Mouse (Mus musculus) midbrain, embryonic 16.5 days (tissue): ENCODE data around the gene Gm37240. TPM values are rescaled to one million over a fixed set of nuclear protein-coding genes. Genes with fewer than 3 reads are reported as not detected.

ENCODE experiments used
- ATAC-seq: fragments of 200-750 bp; cut with Nextera tagmentation; 2 replicates; pipeline ENCODE4 v1.8.0; 2017; ENCODE audit warnings: moderate TSS enrichment
- H3K27ac ChIP-seq: fragments of 300-500 bp; sonication (generic); 2 replicates; pipeline ENCODE4 v1.5.1; 2014; ENCODE audit warnings: mild to moderate bottlenecking, low read length, mixed read lengths
- H3K27me3 ChIP-seq: fragments of 300-500 bp; sonication (generic); 2 replicates; pipeline ENCODE4 v1.6.1; 2014; ENCODE audit warnings: low read depth, low read length, mixed read lengths; ENCODE audit not compliant: control insufficient read depth, insufficient read depth
- H3K36me3 ChIP-seq: fragments of 300-500 bp; sonication (generic); 2 replicates; pipeline ENCODE4 v1.6.1; 2014; ENCODE audit warnings: mild to moderate bottlenecking, low read length, moderate library complexity, mixed read lengths; ENCODE audit not compliant: control insufficient read depth, insufficient read depth
- H3K4me1 ChIP-seq: fragments of 300-500 bp; sonication (generic); 2 replicates; pipeline ENCODE4 v1.6.1; 2014; ENCODE audit warnings: mild to moderate bottlenecking, low read length, mixed read lengths; ENCODE audit not compliant: control insufficient read depth, insufficient read depth
- H3K4me2 ChIP-seq: fragments of 300-500 bp; sonication (generic); 2 replicates; pipeline ENCODE4 v1.6.1; 2014; ENCODE audit warnings: mild to moderate bottlenecking, low read length, mixed read lengths
- H3K4me3 ChIP-seq: fragments of 300-500 bp; sonication (generic); 2 replicates; pipeline ENCODE4 v1.5.1; 2014; ENCODE audit warnings: low read depth, mild to moderate bottlenecking, low read length, moderate library complexity, mixed read lengths
- H3K9ac ChIP-seq: fragments of 300-500 bp; sonication (generic); 2 replicates; pipeline ENCODE4 v1.6.1; 2014; ENCODE audit warnings: low read depth, low read length, mixed read lengths
- H3K9me3 ChIP-seq: fragments of 300-500 bp; sonication (generic); replicated peaks from 2 replicates; pipeline ENCODE4 v1.6.1; 2014; ENCODE audit warnings: mild to moderate bottlenecking, low read length, mixed read lengths; ENCODE audit not compliant: control insufficient read depth, poor library complexity, severe bottlenecking
- WGBS: fragments of 180-500 bp; shearing (Covaris S2); extraction: QIAGEN DNeasy Blood & Tissue Kit; methylation state at CpG from one replicate; pipeline ENCODE4 v1.1.7; 2014; 5-methylcytosine and 5-hydroxymethylcytosine counted together
- polyA plus RNA-seq: library from polyadenylated mRNA; unstranded; fragments of >200 nt; fragmentation: Nextera tagmentation; extraction: Ambion mirVana; gene quantifications from 2 replicates; pipeline ENCODE4 v1.2.1, GENCODE M21; 2015

Gene Gm37240
- polyA plus RNA-seq, 1 experiment from 2014 or later, result 0.26 TPM

DNA sequence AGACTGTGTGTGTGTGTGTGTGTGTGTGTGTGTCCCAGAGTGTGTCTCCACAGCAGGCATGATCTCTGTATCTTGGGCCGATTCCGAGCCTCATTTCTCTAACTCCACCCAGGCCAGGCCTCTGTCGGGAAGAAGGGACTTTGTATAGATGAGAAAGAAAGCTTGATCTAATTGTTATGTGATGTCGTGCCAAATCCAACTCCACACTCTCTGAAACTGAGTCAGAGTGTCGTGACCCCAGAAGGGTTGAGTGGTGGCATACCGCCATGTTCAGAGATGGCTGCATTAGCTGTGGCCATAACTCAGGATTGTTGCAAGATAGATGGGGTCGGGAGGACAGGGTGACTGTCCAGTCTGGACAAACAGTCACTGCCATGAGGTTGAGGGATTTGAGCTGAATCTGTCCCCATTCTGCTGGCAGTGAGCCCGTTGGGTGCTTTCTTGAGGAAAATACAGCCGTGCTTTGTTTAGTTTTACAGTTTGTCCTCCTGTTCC, 1191.4 kb downstream of the Gm37240 start:
- Histone ChIP-seq H3K9me3 (no peaks in the 10 kb centered on the region), H3K36me3 (no peaks in the 10 kb centered on the region), H3K4me2 (peak overlapping the region; percentile 45), H3K9ac (no peak overlapping the region), H3K4me1 (peaks cover 7% of the 10 kb centered on the region; the same call in 1 of the 2 replicates), H3K27ac (no peak overlapping the region), H3K4me3 (no peak overlapping the region), H3K27me3 (no peaks in the 10 kb centered on the region)
- 67% methylated on average over 9 of the region's 9 CpGs for WGBS
- ATAC-seq, result no peak

DNA sequence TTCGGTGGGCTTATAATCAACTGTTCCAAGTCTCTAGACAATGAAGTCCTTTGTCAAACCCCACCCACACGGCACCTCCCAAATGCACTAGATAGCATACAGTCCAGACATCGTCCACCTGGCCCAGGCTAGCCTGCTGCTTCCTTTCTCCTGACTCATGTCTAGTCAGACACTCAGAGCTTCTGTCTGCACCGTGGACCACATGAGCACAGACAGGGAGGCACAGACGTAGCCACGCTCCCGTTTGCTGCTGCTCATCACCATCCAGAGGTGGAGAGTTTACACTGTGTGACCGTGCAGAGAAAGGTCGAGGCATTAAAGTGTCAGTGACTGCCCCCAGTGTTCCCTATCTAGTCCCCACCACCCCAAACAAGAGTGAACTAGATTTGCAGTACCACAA, 1191.9 kb downstream of the Gm37240 start:
- Histone ChIP-seq H3K9me3 (no peaks in the 10 kb centered on the region), H3K9ac (no peak overlapping the region), H3K27me3 (no peaks in the 10 kb centered on the region), H3K4me2 (no peak overlapping the region), H3K27ac (no peak overlapping the region), H3K36me3 (no peaks in the 10 kb centered on the region), H3K4me1 (peaks cover 7% of the 10 kb centered on the region; the same call in 1 of the 2 replicates), H3K4me3 (no peak overlapping the region)
- ATAC-seq, result peak; percentile 18; the same call in 1 of the 2 replicates
- 79% methylated on average over 9 of the region's 9 CpGs for WGBS

DNA sequence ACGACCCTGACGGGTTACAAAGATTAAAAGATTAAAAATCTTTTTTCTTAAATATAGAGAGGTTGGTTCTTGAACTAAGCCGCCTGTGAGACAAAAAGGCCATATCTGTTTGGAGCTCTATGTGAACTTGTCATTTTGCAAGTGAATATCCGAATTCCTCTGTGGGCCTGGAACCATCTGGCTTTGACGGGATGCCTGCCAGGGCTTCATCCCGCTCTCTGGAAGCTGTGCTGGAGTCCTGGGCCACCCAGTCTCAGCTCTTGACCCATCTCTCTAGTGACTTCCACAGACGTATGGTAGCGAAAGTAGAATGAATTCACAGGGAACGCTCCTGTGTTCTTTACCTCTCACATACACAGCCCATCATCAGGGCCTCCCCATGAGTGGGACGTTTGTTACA, 1193.4 kb downstream of the Gm37240 start:
- no peak for ATAC-seq
- Histone ChIP-seq H3K4me3 (no peak overlapping the region), H3K27me3 (no peaks in the 10 kb centered on the region), H3K27ac (no peak overlapping the region), H3K9me3 (no peaks in the 10 kb centered on the region), H3K4me1 (peaks cover 7% of the 10 kb centered on the region; the same call in 1 of the 2 replicates), H3K9ac (no peak overlapping the region), H3K4me2 (no peak overlapping the region), H3K36me3 (no peaks in the 10 kb centered on the region)
- WGBS, result 68% methylated on average over 10 of the region's 10 CpGs

- Histone ChIP-seq H3K4me3 (no peak overlapping the region), H3K4me1 (peaks cover 7% of the 10 kb centered on the region; the same call in 1 of the 2 replicates), H3K9ac (no peak overlapping the region), H3K4me2 (no peak overlapping the region), H3K27ac (no peak overlapping the region), H3K27me3 (no peaks in the 10 kb centered on the region), H3K36me3 (no peaks in the 10 kb centered on the region), H3K9me3 (no peaks in the 10 kb centered on the region)
- ATAC-seq, result no peak
- WGBS, result 63% methylated on average over 4 of the region's 4 CpGs
Measured at GRCm38 (mm10) chr3:84692647-84693199, 1194.6 kb downstream of the Gm37240 start.

GRCm38 (mm10) chr3:84690091-84690771, 1197.1 kb downstream of the Gm37240 start:
- Histone ChIP-seq H3K9me3 (no peaks in the 10 kb centered on the region), H3K36me3 (no peaks in the 10 kb centered on the region), H3K4me2 (no peak overlapping the region), H3K27ac (no peak overlapping the region), H3K27me3 (no peaks in the 10 kb centered on the region), H3K4me1 (peaks cover 4% of the 10 kb centered on the region; the same call in 1 of the 2 replicates), H3K9ac (no peak overlapping the region), H3K4me3 (no peak overlapping the region)
- 60% methylated on average over 7 of the region's 7 CpGs for WGBS
- no peak for ATAC-seq

GRCm38 (mm10) chr3:84689656-84690055, 1197.7 kb downstream of the Gm37240 start:
- no peak for ATAC-seq
- no peak overlapping the region for H3K27ac ChIP-seq
- 60% methylated on average over 2 of the region's 2 CpGs for WGBS

GRCm38 (mm10) chr3:84688176-84688575, 1199.1 kb downstream of the Gm37240 start:
- no peak for ATAC-seq
- H3K27me3 ChIP-seq, result no peaks in the 10 kb centered on the region
- H3K4me1 ChIP-seq, result peaks cover 4% of the 10 kb centered on the region; the same call in 1 of the 2 replicates
- H3K4me2 ChIP-seq, result no peak overlapping the region
- no peaks in the 10 kb centered on the region for H3K36me3 ChIP-seq
- no peak overlapping the region for H3K27ac ChIP-seq
- H3K9ac ChIP-seq, result no peak overlapping the region
- H3K4me3 ChIP-seq, result no peak overlapping the region
- 80% methylated on average over 5 of the region's 5 CpGs for WGBS
- no peaks in the 10 kb centered on the region for H3K9me3 ChIP-seq

More at GRCm38 (mm10) chr3:84689656-84690055, 1197.7 kb downstream of the Gm37240 start:
- no peaks in the 10 kb centered on the region for H3K9me3 ChIP-seq
- H3K27me3 ChIP-seq, result no peaks in the 10 kb centered on the region
- H3K36me3 ChIP-seq, result no peaks in the 10 kb centered on the region
- H3K9ac ChIP-seq, result no peak overlapping the region
- no peak overlapping the region for H3K4me2 ChIP-seq
- H3K4me3 ChIP-seq, result no peak overlapping the region
- H3K4me1 ChIP-seq, result peaks cover 4% of the 10 kb centered on the region; the same call in 1 of the 2 replicates

DNA sequence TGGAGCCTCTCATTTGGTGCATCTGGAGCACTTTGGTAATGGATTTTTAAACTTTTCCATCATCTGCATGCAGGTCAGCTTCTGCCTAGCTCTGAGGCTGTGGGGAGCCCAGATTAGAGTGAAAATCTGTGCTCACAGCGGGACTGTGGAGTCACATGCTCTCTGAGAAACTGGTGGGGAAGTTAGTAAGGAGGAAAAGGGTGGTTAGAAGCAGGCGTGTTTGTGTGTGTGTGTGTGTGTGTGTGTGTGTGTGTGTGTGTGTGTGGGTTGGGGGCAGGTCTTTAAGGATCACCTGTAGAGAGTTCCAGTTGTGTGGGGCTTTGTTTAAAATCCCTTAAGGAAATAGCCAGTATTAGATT, 1199.9 kb downstream of the Gm37240 start:
- Histone ChIP-seq H3K4me2 (no peak overlapping the region), H3K4me3 (no peak overlapping the region), H3K27ac (no peak overlapping the region), H3K36me3 (no peaks in the 10 kb centered on the region), H3K4me1 (peaks cover 4% of the 10 kb centered on the region; the same call in 1 of the 2 replicates), H3K9ac (no peak overlapping the region), H3K27me3 (no peaks in the 10 kb centered on the region), H3K9me3 (no peaks in the 10 kb centered on the region)
- ATAC-seq, result peak; percentile 42; the same call in 1 of the 2 replicates
- WGBS, result 46% methylated on average over 2 of the region's 2 CpGs
